Mouse (Mus musculus) c-Kit-negative CD71-positive TER-119-positive erythroid progenitor cells, embryonic 14.5 days (primary cell): ENCODE results near the gene S100a16.

Source experiments
- DNase-seq: peaks from one replicate; pipeline ENCODE4 v3.0.0-alpha.2; 2013; ENCODE audit warnings: low read depth, low spot score

Gene S100a16

GRCm38 (mm10) chr3:90586016-90586643 lies 49.1 kb downstream of the S100a16 start:
- no peak for DNase-seq

- no peak for DNase-seq
Observed at GRCm38 (mm10) chr3:90586906-90587305, 49.9 kb downstream of the S100a16 start.

DNA sequence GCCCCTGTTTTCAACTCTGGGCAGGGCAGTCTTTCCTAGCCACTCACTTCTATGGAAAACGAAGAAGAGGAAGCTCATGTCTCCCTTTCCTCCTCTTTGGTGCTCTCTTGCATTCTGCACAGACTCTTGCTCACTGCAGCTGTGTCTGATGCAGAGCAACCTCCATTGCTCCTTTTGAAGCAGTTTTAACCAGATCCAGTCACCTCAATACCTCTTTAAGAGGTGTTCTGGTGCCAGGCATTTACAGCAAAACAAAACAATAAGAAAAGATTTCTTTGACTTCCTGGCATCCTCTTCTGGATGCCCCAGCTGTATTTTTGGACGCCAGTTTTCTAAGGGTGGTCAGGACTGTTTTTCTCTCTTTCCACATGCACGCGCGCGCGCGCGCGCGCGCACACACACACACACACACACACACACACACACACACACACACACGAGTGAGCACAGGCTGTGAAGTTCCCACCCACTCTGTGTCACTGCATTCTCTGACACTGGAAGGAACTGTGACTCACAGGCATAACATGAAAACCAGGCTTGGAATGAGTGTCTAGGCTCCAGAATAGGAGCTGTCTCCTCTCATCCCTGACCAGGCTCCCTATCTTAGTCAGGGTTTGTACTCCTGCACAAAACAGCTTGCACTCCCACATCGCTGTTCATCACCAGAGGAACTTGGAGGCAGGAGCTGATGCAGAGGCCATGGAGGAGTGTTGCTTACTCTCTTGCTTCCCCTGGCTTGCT lies 50.5 kb downstream of the S100a16 start:
- DNase-seq = no peak

GRCm38 (mm10) chr3:90589390-90589789 lies 52.3 kb downstream of the S100a16 start:
- DNase-seq = no peak

- no peak for DNase-seq
Observed at GRCm38 (mm10) chr3:90589947-90590346, 52.9 kb downstream of the S100a16 start, which contains the start of gene S100a2. Gene S100a2 (plus strand): TSS chr3:90590247.
